Mouse (Mus musculus) 3T3-L1 (cell line): Measurements from ENCODE around the gene Rnls.

Source experiments
- DNase-seq: peaks from one replicate; pipeline ENCODE4 v3.0.0-alpha.2; 2015; ENCODE audit warnings: low read depth, low spot score

Rnls gene

DNA sequence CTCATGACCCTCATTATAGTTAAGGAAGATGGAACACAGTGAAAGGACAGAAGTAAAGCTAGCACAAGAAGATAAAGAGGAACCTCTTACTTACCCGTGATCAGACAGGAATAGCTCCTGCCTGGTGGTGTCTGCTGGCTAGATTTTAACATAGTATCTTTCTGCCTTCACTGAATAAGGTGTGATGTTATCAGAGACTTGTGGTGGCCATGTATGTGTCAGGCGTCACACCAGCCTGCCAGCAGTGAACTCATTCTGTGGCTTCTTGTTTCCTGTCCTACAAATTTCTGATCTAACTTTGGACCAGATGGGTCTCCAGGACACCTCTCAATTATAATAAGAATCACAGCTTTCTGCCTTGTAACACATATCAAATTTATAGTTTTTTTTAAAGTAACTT, 129.7 kb downstream of the Rnls start:
- no peak for DNase-seq

DNA sequence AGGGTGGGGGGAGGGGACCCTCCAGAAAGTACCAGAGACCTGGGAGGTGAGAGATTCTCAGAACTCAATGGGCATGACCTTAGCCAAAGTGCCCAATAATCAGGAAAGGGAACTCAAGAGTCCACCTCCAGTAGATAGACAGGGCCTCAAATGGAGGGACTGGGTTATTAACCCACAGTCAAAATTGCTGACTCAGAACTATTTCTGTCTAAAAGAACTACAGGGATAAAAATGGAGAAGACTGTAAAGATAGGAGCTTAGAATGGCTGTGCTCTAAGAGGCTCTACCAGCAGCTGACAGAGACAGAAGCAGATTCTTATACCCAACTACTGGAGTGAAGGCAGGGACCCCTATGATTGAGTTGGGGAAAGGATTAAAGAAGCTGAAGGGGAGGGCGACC, 132.9 kb downstream of the Rnls start:
- no peak for DNase-seq

DNA sequence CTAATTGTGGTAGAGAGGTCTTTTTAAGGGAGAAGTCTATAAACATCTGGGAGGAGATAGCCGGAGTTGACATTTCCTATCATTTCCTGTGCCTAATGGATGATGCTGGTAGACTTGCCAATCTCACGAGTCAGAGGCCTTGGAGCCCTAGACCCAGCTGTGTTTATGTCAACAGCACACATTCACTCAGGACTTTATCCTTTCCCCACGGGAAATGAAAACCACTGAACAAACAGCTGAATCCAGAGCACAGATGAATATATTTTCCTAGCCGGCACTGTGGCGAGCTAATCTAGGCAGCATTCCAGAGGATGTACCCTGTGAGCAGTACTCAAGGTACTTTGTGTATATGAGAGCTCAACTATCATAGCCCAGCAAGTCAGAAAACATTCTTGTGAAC, 138.2 kb downstream of the Rnls start:
- DNase-seq, result peak; percentile 62

DNA sequence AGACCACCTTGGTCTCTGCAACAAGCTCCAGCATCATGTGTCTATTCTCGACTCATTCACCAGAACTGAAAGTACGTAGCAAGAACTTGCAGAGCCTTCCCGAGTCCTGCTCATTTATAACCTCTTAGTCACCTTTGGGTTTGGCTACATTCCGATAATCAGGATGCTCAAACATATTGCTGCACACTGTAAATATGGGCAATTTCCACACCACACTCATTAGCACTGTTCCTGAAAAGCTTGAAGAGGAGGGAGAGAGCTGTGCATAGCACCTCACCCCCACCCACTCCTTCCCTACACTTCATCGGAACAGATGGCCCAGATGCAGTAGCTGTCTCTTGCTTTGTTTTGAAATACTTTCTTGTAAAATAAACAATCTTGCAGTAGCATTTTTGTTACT, 139.9 kb downstream of the Rnls start:
- DNase-seq, result no peak

DNA sequence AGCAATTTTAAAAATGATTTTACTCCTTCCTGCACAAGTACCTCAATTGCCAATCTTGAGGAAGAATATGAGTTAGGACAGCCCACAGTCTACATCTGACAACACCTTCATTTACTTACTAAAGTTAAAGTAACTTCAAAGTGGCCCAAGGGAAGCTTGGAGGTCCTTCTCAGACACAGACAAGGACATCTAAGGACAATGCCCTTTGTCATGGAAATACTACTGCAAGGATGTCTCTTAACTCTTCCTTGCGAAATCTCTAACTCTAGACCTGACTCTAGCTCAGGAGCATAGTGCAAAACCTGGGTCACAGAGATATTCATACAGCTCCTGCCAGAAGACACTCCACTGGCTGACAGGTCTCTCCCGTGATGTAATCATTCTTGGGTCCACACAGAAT, 147.9 kb downstream of the Rnls start:
- no peak for DNase-seq

DNA sequence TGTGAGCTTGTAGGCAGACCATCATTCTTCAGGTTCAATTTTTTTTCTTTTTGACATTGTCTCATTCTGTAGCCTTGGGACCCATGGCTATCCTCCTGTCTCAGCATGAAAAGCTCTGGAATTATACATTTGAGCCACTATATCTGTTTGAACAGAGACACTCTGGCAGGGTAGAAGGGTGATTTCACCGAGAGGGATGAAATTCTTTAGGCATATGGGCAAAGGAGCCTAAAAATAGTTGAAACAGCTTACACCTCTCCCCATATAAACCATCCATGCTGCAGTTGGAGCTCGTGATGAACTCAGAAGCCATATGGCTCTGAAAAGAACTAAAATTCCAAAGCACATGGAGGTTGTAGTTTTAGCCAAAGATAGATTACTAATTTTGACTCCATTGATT, 151.7 kb downstream of the Rnls start:
- no peak for DNase-seq

DNA sequence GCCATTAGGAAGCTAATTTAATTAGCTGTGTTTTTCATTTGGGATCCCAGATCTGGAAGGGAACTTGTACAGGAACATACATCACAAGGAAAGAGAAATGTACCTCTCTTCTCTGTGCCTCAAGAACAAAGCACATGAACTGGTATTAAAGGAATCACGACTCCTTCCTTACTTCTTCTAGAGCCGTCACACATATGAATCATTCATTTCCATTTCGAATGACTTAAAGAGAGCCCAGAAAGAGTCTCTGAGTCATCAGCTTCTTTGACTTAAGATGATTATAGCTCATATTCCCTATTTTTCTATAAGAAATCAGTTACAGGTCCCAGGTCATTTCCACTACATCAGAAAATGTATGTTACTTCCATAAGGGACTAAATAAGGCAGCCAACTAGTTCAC, 159.2 kb downstream of the Rnls start:
- peak; percentile 33 for DNase-seq

DNA sequence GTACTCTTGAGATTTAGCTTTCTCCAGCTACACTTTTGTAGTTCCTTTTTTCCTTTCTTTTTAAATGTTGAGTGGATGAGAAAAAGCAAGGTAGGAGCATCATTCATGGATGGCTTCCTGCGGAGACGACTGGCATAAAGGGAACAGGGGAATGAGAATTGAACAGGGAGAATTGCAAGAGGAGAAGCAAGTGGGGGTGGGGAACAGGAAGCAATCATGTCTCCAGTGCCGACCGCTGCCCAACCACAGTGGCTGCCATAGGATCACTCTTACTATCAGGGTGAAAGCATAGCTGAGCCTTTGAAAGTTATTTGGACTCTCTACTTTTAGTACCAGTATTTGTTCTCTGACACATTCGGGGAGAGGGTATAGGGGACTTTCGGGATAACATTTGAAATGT, 160.8 kb downstream of the Rnls start:
- no peak for DNase-seq

DNA sequence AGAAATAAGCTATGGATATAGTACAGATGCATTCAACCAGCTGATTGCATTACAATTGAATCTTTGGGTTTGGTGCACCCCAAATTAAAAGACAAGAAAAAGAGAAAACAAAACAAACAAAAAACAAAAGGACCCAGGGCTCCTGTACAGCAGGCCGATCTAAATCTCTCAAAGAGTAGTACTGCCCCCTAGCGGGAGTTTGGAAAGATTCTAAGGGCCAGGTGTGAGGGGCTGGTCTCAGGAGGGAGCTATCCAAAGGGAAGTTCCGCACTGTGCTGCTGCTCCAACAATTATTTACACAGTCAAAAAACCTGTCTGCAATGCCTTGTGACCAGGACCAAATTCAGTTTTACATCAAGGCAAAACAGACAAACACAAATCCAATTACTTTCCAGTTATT, 165.1 kb downstream of the Rnls start:
- DNase-seq, result peak; percentile 92

DNA sequence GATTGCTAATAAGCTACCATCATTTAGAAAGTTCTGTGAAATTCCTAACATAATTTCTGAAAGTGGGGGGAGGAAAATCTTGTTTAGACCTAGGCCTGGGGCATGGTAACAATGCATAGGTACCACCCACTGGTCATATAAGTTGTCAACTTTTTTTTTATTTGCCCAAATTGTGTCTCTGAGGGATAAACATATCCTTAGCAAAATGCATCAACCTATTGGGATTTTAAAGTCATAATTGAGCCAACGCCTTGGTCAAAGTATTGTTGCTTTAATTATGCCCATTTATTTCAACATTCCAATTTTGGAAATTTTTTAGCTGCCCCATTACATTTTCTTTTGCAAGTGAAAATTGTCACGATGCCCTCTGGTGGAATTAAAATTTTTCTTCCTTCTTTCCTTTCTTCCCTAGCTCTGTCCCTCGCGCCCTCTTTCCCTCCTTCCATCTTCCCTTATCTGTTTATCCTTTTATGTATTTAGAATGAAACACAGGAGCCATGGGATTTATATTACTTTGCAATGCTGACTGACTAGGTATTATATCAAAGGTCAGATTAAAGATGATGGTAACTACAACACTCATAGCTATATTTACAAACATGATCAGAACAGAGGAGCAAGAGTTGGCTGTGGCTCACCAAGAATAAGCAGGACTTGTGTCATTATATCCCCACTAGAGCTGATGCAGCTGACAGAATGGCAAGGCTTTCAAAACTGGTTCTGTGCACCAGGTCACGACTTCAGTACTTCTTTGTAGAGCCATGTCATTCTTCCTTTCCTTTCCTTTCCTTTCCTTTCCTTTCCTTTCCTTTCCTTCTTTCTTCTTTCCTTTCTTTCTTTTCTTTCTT, 166.0 kb downstream of the Rnls start:
- peak; percentile 64 for DNase-seq

DNA sequence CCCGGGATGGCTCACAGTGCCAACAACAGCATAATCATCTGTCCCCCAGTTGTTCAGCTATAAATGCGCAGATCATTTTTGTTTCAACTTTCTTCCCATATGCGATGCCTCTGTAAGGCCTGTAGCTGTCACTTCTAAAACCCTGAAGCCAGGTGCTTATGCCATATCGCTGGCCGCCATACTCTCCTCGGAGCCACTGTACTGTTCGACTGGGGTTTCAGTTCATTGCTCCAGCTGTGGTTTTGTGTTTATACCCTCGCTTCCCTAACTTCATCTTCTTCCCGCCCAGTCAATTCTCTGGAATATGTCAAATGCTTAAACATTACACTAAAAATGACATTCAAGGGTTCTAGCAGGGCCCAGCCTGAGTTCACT, 167.1 kb downstream of the Rnls start:
- DNase-seq, result no peak

DNA sequence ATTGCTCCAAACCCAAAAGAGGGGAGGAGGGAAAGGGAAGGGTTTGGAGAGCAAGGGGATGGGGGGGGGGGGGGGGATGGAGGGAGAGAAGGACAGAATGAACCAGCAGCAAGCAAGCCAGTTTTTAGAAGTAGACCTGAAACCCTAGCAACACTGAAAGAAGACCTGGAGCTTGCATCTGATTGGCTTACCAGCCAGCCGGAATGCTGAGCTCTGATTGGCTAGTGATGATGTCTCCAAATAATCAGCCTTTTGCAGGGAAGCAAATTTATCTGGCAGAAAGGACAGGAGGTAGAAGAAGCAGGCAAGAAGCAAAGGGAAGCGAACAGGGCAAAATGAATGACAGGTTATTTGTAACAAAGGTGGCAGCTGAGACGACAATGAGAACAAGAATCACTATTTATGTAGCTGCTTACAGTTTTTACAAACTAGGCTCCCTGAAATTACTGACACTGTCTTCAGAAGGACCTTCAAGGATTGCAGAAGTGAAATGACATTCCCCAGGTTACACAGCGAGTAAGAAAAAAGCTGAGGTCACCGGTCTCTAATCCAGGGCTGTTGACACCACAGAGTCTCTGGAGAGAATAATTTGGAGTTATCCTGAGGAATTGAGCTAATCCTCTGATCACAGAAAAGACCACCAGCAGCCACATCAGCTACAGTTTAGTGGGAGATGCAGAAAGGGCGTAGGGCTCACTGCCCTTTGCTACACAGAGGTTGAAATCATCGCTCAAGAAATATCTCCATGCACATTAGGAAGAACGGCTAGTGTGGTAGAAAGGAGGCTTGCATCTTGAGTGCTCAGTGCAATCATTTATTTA, 167.7 kb downstream of the Rnls start:
- peak; percentile 73 for DNase-seq

DNA sequence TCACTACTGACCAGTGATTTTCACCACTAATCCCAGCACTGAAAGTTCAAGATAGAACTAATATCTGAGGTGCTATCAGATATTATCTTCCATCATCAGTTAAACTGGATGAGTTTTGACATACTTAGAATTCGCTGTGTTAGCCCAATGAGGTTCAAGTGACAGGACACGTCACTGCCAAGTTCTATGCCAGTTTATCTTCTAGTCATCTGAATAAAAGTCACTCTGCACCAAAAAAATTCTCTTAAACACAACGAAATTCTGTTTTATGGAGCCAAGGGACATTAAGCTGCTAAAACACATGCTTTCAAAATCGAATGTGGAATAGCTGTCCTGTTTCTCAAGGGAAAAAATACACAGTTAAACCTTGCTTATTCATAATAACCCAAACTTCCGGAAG, 168.3 kb downstream of the Rnls start:
- no peak for DNase-seq

DNA sequence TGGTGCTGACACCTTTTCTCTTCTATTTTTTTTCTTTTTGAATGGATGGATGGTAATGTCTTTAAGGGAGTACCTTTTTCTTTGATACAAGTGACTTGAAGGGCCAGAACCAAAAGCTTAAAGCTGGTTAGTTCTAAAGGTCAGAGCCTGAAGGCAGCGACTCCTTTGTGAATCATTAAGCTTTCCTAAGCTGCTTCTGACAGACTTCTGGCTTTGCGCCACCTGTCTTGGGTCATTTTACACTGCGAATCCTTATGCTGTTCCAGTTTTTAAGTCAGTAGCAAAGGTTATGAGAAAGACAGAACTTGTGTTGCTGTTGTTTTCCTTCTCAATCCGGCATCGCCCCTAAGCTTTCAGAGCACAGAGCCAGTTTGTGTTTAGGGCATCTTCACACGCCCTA, 168.8 kb downstream of the Rnls start:
- DNase-seq, result peak; percentile 88

DNA sequence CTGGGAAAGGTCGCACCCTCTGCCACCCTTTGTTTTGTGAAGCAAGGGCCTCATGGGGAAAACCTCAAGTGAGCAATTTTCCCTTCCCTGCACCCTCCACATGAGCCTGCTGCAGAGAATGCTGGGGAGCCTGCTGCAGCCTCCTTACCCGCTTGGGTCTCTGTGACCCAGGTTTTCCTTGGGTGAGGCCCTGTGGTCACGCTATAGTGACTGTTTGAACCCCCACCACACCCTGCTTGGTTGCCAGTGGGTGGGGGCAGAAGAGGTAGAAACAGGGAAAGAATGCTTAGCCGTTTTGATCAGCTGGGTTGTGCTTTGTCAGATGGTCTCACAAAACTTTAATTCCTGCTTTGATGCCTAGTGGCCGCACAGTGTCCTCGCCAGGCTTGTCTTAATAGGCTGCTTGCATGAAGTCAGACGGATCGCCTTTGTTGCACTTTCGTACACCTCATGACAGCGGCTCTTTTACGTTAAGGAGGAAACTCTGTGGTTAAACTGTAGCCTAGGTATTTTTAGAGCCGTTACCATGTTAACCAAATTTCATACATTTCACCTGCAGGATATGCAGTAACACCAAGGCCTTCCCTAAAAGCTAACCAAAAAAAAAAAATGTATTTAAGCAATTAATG, 169.4 kb downstream of the Rnls start:
- no peak for DNase-seq

DNA sequence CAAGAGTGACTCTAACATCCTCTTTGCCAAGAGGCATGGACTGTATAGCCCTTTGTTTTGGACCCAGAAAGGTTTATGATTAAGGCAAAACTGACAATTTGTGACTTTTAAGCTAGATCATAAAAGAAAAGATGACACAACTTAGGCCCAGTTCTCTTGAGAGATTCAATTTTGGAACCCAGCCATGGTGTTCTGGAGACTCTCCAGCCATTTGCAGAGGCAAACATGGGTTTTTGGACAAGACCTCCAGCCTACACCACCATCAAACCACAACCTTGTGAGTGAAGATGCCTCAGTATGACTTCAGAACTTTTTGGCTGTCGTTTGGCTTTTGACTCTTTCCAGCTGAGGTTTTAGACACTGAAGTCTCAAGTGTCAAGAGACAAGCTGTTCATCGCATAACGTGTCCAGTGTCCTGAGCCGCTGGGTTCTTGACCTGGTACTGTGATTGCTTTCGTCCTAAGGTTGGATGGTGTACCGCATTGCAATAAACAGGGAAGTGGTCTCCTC, 174.2 kb downstream of the Rnls start:
- peak; percentile 32 for DNase-seq

DNA sequence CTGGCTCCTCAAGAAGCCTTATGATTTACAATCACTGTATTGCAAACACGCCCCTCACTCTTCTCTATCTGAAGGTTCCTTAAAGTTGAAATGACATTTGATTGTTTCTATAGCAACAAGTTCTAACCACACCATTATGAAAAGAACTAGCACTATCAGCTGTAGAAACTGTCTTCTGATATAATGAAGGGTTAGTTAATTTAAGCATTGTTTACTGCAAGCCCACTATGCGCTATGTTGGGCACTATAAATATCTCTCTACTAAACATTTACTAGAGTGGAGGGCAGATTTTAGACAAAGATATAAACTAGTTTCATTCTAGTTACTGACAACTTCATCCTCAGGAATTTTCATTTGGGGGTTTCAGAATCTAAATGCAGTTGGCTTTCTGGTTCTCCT, 182.4 kb downstream of the Rnls start:
- DNase-seq, result no peak

DNA sequence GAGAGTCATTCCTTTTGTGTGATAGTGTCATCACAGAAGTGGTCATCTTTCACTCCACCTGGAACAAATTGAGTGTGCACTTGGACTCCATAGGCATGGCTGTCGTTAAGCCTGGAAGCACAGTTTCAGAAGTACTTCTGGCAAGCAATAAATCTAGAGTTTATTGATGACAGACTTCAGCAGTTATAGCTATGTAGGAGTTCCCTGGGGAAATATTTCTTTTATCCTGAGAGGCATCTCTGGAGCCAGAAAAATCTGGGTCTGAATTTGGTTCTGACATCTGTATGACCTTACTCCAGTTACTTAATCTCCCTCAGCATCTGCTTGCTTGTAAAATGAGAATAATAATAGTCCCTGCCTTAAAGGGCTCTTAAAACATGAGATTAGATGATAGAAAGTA, 184.1 kb downstream of the Rnls start:
- peak; percentile 41 for DNase-seq

DNA sequence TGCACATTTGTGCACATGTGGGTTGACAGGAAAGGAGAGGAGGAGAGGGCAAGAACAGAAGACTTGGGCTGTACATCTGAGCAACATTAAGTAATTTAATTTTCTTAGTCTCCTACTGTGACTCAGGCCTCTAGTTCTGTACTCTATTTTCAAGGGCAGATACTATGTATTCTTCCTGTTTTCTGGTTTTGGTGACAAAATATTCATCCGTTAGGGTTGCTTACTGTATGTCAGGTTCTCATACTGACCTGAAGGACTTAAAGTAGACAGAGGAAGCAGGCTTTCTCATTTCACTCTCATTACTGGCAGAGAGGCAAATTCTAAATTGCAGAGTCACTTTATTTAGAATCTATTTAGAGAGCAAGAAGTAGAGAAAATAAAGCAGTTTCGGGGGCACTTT, 186.7 kb downstream of the Rnls start:
- no peak for DNase-seq

DNA sequence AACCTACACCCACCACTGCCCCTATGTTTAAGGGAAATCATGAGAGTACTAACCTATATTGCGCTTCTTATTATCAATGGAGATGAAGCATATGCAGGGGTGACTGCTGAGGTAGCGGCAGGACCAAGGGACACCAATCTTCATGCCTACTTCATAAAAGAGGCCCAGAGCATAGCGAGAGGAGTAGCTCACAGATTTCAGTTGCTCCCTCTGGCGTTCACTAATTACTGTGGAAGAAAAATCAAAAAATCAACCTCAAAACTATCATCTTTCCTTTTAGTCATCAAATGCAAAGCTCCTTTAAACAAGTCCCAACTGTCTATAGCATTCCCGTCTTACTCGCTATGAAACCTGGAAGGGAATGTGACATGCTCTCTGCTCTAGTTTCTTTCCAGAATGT, 189.7 kb downstream of the Rnls start:
- no peak for DNase-seq

DNA sequence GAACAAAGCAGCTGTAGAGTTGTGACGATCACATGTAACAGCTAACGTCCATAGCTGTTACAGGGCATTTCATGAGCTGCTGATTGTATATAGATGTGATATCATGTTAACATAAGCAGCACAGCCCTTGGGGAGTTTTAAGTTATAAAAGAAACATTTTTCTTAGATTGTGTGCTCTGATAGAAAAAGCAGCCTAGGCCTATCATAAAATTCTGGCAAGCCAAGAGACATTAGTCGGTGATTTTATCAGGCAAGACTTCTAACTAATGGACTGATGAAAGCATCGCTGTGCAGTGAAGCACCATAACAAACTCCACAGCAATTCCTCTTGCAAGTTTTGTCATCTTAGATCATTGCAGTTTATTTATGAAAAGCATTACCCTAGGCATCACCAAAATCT, 190.9 kb downstream of the Rnls start:
- no peak for DNase-seq

DNA sequence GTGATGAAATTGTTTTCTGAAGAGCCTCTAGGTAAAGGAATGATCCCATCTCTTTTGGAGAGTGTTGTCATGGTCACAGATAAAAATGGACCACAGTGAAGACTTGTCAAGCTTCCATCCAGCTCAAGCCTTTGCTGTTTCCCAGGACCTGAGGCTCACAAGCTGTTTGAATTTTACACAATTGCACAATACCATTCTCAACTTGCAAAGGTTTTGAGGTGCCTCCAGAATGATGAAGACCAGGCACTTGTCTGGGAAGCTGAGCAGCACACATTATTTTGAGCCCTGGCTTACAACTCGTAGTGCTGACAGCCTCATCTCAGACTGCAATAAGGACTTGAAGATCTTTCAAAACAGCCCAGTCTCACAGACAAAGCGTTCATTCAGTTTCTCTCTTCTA, 200.0 kb downstream of the Rnls start:
- DNase-seq, result no peak
